Mouse (Mus musculus) c-Kit-positive CD71-positive TER-119-positive erythroid progenitor cells, embryonic 14.5 days (primary cell): Measurements from ENCODE around the gene Hoxb6.

Experiments used
- DNase-seq: peaks from one replicate; pipeline ENCODE4 v3.0.0-alpha.2; 2013; ENCODE audit warnings: low spot score

Gene Hoxb6

DNA sequence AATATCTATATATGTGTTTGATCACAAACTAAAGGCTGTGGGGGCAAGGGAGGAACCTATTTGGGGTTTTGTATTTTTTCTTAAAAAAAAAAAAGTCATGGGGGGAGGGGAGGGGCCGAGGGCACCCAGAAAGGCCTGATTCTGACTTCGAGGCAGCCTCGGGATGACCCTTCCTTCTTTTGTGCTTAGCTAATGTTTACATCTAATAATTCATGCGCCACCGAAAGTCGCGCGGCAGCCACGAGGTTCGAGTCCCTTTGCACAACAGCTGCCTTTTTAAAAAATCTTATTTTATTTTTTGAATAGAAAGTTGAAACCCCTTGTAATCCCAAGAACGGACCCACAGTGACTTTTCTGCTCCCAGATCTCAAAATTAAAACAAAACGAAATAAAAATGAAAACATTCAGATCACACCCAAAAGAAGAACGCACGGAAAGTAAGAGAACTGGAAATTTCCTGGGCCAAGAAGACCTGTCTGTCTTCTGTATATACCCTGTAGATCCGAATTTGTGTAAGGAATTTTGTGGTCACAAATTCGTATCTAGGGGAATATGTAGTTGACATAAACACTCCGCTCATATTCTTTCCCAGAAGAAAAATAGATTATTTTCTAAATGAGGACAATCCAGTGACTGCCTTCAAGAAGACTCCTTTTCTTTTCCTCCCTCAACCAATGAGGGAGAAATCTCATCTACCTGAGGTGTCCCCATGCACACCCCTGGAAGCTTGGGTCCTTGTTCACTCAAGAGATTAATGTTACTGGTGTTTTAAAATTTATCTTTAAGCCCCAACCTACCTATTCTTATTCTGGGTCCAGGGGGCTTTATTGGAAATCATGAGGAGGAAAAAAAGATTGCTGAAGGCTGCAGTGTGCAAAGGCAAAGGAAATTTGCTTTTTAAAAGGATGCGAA, 24.7 kb downstream of the Hoxb6 start:
- no peak for DNase-seq

DNA sequence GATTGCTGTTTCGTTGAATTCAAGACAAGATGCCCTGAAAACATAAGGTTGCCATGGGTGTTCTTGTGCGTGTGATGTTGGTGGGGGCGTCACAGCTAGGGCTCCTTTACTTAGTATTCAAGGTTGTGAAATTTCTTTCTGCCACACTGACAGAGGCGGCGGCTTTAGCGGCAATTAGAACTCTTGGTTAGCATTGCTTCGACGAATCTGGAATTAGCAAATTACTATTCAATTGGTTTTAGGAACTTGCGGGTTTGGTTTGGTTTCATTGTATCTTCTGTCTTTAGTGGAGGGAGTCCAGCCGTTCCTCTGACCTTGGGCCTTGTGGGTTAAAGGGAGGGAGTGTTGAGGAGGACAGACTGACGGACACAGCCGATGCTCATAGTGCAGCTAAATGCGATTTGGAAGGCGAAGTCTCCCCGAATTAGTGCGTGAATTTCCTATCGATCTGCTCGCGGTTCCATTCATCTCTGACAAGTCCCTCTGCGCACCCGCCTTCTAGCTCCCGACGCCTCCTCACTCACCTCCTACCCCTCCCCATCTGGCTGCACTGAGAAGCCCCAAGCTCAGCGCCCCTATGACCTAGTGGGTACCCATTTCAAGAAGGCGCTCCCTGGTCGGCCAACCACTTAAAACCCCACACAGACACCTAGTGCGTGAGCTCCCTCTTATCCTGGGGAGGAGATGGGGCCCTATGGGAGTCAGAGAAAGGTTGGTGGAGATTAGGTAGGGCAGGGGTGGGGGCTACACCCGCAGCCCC, 25.5 kb downstream of the Hoxb6 start, which contains the start of gene Hoxb4:
TSS of gene Hoxb4 (plus strand) at position 660 of the 760 bp plus-strand sequence.
- DNase-seq = no peak

DNA sequence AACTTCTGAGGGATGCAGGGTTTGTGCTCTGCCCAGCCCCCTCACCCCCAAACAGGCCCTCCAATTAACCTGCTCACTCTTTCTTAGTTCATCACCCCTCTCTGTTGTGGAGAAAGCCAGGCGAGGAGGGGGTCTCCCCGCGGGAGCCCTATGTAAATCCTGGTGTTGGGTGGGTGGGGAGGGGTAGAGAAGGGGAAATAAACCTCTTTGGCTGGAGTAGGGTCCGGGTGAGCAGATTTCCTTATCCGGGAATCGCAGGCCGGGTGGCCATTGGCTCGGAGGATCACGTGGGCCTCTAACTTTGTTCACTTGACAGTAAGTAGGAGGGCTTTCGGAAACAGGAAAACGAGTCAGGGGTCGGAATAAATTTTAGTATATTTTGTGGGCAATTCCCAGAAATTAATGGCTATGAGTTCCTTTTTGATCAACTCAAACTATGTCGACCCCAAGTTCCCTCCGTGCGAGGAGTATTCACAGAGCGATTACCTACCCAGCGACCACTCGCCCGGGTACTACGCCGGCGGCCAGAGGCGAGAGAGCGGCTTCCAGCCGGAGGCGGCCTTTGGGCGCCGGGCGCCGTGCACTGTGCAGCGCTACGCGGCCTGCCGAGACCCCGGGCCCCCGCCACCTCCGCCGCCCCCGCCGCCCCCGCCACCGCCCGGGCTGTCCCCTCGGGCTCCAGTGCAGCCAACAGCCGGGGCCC, 26.2 kb downstream of the Hoxb6 start:
- DNase-seq = no peak

DNA sequence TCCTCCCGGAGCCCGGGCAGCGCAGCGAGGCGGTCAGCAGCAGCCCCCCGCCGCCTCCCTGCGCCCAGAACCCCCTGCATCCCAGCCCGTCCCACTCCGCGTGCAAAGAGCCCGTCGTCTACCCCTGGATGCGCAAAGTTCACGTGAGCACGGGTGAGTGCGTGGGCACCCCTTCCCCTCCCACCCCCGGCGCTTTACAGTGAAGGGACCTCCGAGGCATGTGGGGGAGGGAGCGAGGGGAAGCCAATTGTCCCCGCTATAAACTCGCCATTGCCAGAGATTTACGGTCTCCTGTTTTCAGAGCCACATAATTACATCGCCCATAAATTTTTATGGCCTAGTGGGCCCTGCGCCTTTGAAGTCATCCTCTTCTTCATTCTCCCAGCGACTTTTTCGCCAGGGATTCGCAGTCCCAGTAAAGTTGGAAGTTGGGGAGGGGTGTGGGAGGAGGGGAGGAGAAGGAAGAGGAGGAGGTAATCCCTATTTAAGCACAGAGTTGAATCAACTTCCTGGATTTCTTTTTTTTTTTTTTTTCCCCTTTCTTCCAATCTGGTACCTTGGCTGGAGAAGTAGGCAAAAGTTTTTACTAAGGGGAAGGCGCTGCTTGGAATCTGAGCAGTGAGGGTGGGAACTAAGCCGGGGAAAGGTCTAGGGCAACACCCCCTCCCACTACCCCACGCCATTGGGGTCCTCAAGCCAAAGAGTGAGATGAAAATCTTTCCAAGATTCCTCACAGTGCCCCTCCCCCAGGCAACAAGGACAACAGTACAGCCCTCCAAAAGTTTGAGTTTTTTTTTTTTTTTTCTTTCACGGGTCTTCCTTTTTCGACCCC, 27.0 kb downstream of the Hoxb6 start:
- no peak for DNase-seq

DNA sequence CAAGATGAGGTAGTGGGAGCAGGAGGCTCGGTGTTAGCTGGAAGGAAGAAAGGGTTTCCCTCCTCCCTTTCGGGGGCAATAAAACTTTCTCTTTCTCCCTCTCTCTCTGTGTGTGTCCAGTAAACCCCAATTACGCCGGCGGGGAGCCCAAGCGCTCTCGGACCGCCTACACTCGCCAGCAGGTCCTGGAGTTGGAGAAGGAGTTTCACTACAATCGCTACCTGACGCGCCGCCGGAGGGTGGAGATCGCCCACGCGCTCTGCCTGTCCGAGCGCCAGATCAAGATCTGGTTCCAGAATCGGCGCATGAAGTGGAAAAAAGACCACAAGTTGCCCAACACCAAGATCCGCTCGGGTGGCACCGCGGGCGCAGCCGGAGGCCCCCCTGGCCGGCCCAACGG, 27.6 kb downstream of the Hoxb6 start:
- DNase-seq = no peak

DNA sequence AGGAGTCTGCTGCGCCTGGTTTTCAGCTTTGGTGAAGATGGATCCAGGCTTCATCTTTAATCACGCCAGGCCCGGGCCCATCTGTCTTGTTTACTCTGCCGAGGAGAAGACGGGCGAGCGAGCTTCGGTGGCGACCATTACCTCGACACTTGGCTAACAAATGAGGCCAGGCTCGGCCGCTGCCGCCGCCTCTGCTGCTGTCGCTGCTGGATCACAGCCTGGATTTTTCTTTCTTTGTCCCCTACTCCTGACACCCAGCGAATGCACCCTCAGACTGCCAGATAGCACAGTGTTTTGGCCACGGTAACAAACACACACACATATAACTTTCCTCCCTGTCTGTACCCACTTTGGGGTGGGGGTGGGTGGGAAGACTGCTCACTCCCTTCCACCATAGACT, 28.4 kb downstream of the Hoxb6 start:
- no peak for DNase-seq

DNA sequence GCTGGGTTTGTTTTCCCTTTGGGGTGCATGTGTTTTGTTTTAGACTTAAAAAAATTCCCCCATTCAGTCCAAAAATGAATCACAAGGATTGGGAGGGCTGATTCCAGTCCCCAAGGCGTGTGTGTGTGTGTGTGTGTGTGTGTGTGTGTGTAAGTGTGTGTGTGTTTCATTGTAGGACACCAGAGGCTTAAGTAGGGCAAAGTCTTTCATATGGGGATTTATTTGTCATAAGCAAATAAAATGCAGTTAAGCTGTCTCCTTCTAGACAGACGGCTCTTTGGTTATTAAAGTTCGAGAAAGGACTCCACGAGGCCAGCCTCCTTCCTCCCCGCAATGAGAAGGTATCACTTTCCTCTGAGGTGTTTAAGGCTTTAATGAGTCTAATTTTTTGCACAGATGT, 29.6 kb downstream of the Hoxb6 start:
- DNase-seq = no peak

DNA sequence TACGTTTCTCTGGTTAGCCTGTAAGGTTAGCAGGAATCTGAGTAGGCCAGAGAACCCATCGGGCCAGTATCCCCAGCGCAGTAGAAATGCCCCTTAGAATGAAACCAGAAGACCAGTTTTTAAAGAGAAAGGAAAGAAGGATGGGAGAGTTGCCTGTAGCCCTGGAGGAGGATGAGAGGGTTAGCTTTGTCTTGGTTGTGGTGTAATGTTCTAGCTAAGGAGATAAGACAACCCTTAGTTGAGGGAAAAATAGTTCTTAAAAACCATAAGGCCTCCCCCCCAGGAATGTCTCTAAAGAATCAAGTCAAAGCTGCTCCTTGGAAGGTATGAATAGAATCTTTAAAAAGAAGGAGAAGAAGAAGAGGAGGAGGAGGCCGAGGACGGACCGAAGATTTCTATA, 30.5 kb downstream of the Hoxb6 start:
- no peak for DNase-seq

DNA sequence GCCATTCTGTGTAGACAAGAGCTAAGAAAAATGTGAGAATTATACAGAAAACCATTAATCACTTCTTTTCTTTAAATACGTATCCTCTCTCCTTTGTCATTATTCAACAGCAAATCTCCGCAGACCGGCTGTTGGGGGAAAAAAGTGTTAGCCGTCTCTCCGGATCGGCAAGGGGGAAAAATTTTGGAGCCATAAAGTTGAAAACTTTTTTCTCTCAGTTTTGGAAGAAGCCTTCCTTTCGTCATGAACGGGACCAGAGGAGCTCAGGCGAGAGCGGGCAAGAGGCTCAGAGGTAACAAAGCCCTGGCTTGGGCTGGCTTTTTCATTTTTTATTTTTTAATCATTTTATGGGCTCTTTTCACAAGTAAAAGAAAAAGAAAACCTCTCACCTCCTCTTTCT, 30.9 kb downstream of the Hoxb6 start, which contains the start of gene Hoxb3:
TSS of gene Hoxb3 (plus strand) at position 173 of the 400 bp plus-strand sequence.
- no peak for DNase-seq

DNA sequence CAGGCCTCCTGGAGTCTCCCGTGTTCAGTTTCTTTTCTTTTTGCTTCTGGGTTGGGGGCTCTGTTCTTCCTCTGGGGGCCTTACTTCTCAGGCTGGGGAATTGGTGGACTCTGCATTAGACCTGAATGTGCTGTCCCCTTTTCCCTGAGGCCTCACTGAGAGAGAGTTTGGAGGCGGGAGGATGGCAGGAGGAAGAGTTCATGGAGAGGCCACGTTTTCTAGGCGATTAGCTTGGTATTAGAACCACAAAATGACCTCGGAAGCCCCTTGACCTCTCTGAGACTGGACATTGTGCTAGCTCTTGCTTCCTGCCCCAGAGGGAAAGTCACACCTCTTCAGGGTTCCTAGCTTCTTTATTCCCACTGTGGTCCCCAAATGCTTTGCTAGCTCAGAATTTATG, 31.8 kb downstream of the Hoxb6 start:
- DNase-seq = no peak

DNA sequence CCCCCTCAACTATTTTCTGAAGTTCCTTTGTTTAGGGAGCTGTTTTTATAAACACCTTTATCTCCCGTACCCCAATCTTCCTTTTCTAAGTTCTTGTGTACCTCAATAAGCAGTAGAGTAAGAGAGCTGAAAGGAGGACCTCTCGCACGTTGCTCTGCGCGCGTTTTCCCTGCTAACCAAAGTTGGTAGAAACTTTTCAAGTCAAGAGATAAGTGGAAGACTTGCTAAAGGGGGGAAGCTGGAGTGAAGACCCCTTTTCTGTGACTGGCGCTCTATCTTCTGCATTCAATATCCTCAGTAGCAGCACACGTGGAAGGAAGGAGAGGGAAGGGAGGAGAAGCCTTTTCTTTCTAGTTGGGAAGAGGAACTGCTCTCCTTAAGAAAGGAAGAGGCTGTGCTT, 32.7 kb downstream of the Hoxb6 start:
- DNase-seq = no peak

DNA sequence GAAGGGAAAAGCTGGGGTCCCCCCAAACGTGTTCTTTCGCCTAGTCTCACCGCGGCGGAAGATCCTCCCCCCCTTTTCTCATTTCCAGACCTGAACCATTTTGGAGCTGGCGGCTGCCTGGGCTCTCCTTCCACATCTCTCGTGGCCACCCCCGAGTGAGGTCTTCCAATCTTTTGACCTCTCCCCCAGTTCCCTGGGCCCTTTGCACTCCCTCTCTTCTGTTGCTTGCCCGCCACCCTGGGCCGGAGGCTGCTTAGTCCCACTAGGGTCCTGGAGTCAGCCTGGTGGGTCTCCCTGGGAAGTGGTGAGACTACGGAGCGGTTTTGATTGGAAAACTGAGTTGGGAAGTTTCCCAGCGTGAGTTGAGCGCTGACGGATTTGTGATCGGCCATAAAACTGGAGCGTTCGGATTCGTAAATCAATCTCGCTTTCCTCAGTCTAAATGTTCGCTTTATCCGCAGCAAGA, 33.5 kb downstream of the Hoxb6 start:
- DNase-seq = no peak

DNA sequence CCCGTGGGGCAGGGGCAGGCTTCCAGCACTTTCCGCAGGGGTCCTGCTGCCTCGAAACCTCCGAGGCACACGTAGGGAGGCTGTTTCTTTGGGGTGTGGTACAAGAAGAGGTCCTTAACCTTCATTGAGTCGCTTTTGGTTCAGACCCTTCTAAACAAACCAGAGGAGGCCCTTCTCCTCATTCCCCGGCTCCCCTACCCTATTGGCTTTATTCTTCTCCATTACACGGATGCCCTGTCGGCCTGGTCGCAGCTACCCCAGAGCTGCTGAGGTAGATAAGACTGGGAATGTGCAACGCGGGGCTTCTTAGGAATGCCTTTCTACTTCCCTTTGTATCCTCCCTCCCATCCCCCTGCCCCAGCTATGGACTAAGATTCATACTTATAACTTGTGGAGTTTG, 34.4 kb downstream of the Hoxb6 start:
- DNase-seq = no peak

DNA sequence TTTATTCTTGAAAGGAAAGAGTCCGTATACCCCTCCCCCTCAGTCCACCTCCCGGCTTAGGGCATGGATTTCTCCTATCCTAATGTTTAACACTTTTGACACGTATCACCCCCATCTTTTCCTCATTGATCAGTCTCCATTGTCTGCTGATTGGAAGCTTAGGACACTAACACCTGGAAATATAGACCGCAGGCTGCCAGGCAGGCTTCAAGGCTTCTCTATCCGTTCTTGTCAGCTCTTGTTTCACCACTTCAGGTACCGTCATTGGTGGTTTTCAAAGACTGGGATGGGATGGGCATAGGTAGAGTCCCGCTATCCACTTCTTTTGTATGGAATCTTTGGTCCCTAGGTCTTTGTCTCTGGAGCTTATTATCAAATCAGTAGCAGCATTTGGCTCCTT, 34.8 kb downstream of the Hoxb6 start:
- DNase-seq = no peak

DNA sequence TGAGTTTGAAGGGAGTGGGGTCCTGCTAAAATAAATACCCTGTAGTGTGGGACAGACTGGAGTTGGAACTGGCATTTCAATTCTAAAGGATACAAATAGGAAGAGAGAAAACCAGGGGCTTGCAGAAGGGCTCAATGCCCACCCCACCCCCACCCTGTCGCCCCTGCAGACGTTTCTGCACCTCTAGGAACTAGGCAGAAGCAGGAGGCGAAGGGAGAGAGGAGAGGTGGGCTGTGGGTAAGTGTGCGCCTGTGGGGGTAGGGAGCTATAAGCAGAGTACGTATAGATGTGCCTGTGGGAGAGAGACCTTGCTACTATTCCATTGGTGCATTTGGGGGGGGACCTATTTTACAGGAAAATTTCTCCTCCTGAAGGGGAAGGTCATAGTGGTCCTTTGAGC, 35.5 kb downstream of the Hoxb6 start:
- no peak for DNase-seq

DNA sequence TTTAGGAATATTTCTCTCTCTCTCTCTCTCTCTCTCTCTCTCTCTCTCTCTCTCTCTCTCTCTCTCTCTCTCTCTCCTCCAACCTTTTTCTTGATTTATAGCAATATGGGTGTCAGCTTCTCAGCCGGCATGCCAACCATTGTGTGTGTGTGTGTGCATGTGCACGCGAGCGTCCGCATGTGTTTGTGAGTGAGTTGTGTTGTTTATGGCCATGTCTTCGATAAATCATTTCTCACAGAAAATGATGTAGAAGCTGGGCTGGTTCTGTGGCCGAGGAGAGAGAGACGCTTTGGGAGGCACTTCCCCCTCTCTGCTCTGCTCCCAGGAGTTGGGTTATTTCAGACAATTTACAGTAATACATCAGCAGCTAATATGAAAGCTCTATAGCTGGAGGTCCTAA, 36.3 kb downstream of the Hoxb6 start:
- no peak for DNase-seq

DNA sequence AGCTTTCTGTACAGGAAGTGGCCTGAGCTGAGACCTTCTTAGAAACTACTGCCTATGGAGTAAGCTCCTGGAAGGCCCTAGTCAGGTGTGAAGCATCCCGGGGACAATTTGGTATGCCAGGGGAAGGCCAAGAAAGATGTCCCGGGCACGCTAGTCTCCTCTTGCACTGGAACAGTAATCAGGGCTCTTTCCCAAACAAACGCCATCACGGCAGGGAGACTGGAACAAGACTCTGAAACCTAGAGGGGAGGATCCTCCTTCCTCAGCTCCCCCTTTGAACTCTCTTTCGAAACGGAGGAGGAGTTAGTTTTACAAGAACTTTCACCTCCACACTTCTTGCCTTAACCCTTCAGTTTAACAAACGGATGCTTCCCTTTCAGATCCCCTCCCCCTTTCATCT, 39.8 kb downstream of the Hoxb6 start:
- DNase-seq = no peak

DNA sequence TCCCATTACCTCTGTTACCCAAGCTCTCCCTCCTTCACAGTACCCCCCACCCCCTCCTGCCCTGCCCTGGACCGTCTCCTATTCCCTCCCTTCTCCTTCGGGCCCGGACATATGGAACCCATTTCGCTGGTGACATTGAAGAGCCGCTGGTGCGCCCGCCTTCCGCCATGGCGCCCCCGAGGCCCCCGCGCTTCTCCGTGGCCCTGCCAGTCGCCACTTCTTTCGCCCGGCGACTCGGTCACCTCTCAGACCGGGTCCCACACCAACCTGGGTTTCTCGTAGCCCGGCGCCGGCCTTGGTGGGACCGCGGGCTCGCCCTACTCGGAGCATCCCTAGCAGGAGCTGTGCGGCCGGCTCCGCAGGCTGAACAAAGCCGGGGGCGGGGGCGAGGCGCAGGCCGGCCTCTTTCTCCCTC, 40.3 kb downstream of the Hoxb6 start:
- no peak for DNase-seq

DNA sequence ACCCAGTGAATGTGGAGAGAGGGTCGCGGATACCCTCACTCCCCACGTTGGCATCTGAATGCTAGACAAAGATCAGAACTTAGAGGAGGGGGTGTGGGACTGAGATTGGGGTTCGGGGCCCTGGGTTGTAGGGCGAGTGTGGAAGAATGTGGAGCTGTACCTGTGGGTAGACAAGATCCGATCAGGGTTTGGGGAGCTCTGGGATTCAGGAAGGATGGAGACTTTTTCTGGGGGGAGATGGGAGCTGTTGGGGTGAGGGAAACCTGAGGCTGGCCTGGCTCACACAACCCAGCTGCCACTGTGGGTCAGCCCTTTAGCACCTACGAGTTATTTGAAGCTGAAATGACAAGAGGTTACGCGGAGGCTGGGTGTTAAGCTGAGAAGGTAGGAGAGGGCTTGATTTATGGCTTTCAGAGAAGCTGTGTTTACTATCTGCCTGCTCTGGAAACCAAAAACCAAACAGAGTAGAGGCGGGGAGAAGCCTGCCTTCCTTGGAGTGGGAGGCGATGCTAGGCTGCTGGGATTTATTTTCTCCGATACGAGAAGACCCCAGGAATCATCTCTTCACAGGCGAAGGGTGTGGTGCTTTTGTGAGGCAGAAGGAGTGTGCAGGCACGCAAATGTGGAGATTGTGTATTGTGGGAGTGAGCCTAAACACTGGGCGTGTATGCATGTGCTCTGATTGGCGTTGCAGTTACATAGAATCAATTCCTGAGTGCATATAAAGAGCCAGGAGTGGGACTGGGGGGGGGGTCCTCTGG, 41.1 kb downstream of the Hoxb6 start:
- DNase-seq = no peak

DNA sequence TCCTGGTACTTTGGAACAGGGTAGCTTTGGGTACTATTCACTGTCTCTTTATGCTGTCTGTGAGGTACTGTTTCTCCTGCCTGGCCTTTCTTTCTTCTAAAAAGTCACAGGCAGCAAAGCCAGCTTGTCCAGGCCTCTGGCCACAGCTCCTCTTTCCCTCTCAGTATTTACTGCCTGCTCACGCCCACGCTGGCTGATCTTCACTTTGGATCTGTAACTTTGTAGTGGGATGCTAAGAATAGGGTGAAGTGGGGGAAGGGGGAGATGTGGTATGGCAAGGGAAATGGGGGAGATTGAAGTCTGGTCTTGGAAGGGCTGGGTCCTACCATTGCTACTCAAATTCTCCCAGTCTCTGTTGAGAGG, 41.7 kb downstream of the Hoxb6 start:
- DNase-seq = no peak

DNA sequence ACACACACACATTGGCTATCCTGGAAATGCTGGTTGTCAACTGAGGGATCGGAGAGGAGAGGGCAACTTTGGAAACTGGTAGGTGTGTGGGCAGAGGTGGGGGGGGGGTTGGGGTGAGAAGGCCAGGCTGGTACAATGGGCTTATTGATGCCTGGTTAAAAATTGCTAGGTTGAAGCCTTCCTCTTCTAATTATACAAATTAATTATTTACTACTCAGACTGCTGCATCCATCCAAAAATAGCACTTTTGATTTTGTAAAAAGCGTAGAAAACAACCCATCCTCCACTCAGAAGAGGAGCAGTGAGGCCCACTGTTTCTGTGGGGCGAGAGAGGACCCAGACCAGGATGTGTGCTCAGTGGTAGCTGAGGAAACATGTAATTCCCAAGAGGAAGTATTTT, 42.7 kb downstream of the Hoxb6 start:
- DNase-seq = no peak
